Mouse (Mus musculus): ENCODE results near the gene Plekhg6. TPM values are rescaled to one million over a fixed set of nuclear protein-coding genes. Genes with fewer than 3 reads are reported as not detected.

Gene Plekhg6
- polyA plus RNA-seq, 1 experiment from 2014 or later = 6.1 TPM

DNA sequence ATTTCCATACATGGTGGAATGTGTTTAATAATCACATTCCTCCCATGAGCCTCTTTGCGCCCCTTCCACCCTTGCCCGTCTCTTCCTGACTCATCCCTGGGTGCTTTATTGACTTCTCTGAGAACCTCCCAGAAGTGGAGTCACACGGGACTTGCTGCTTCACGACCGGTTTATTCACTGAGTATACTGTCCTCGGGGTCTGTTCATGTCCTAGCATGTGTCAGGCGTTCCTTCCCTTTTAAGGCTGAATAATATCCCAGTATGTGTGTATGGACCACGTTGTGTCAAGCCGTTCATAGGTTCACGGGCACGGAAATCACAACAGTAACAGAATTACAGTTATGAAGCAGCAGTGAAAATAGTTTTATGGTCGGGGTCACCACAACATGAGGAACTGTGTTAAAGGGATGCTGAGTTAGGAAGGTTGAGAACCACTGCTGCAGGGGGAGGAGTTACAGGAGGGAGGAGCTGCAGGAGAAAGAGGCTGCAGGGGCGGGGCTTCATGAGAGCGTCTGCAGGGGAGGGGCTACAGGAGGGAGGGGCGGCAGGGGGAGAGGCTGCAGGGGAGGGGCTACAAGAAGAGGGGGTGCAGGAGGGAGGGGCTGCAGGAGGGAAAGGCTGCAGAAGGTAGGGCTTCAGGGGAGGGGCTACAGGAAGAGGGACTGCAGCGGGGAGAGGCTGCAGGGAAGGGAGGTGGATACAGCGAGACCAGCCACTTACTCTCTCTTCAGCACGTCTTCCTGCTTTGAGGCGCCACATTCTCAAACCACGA is 41.6 kb upstream of the Plekhg6 start:
- Histone ChIP-seq H3K9me3 (ENCODE audit: control insufficient read depth, low read length) (no peaks in the 10 kb centered on the region), H3K27ac (ENCODE audit: low read depth, low read length) (no peak overlapping the region), H3K4me1 (ENCODE audit: control insufficient read depth, insufficient read depth, low read length) (peaks cover 14% of the 10 kb centered on the region; the same call in 1 of the 2 replicates), H3K4me2 (replicated peaks; ENCODE audit: low read depth, low read length) (peak overlapping the region; percentile 29), H3K9ac (ENCODE audit: low read depth, low read length) (peak overlapping the region; percentile 9; the same call in 1 of the 2 replicates), H3K4me3 (ENCODE audit: low read length) (peak overlapping the region; percentile 9; the same call in 1 of the 2 replicates), H3K36me3 (ENCODE audit: control insufficient read depth, insufficient read depth, low read length) (no peaks in the 10 kb centered on the region), H3K27me3 (ENCODE audit: control insufficient read depth, insufficient read depth, low read length) (no peaks in the 10 kb centered on the region)
- ATAC-seq (ENCODE audit: low FRiP score, low TSS enrichment) = peak; percentile 40; the same call in 1 of the 2 replicates
- 23% methylated on average over 19 of the region's 20 CpGs for WGBS

DNA sequence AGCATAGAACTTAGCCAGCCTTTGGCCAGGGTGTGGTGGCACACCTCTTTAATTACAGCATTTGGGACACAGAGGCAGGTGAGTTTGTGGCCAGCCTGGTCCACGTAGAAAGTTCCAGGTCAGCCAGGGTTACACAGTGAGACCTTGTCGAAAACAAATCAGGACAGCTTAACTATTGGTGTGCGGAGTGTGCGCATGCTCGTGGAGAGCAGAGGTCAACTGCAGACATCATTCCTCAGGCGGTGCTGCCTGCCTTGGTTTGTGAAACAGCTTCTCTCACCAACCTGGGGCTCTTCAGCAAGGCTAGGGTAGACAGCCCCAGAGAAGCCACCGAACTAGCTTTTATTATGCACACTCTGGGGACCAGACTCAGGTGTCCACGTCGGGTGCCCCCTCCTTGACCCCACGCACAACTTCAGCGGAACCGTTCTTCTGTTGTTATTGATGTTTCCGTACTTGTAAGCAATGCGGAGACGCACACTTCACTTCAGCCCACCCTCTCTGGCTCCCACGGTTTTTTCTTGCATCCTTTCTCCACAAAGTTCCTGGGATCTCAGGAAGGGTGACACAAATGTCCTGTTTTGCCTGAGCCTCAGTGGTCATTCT is 40.0 kb upstream of the Plekhg6 start:
- ATAC-seq (ENCODE audit: low FRiP score, low TSS enrichment) = no peak
- 49% methylated on average over 16 of the region's 16 CpGs for WGBS

DNA sequence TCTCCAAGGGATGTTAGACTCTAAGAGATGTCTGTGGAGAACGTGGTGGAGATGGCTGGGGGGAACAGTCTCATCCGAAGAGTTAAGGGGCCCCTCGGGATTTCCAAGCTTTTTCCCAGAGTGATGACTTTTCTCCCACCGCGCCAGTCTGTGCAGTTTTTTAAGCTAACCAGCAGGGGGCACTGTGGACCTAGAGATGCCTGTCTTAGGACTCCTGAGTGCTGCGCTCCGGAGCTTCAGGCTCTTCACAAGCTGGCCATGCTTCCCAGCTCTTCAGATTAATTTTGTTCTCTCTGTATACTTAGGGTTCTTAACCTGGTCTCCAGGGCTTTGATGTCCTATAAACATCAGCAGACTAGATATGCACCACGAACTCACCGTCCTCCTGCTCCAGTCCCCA is 38.2 kb upstream of the Plekhg6 start:
- Histone ChIP-seq H3K36me3 (ENCODE audit: control insufficient read depth, insufficient read depth, low read length) (no peaks in the 10 kb centered on the region), H3K27me3 (ENCODE audit: control insufficient read depth, insufficient read depth, low read length) (no peaks in the 10 kb centered on the region), H3K9me3 (ENCODE audit: control insufficient read depth, low read length) (no peaks in the 10 kb centered on the region), H3K4me1 (ENCODE audit: control insufficient read depth, insufficient read depth, low read length) (0 out of 2 replicates have a peak, but pooled peaks cover 6% of the 10 kb centered on the region), H3K27ac (ENCODE audit: low read depth, low read length) (no peak overlapping the region), H3K4me2 (replicated peaks; ENCODE audit: low read depth, low read length) (no peak overlapping the region), H3K4me3 (ENCODE audit: low read length) (no peak overlapping the region), H3K9ac (ENCODE audit: low read depth, low read length) (no peak overlapping the region)
- WGBS = 14% methylated on average over 9 of the region's 9 CpGs
- peak; percentile 38; the same call in 1 of the 2 replicates for ATAC-seq (ENCODE audit: low FRiP score, low TSS enrichment)

More for the DNA sequence above, 40.0 kb upstream of the Plekhg6 start:
- Histone ChIP-seq H3K4me1 (ENCODE audit: control insufficient read depth, insufficient read depth, low read length) (0 out of 2 replicates have a peak, but pooled peaks cover 11% of the 10 kb centered on the region), H3K4me3 (ENCODE audit: low read length) (no peak overlapping the region), H3K36me3 (ENCODE audit: control insufficient read depth, insufficient read depth, low read length) (no peaks in the 10 kb centered on the region), H3K9me3 (ENCODE audit: control insufficient read depth, low read length) (no peaks in the 10 kb centered on the region), H3K4me2 (replicated peaks; ENCODE audit: low read depth, low read length) (no peak overlapping the region), H3K27ac (ENCODE audit: low read depth, low read length) (no peak overlapping the region), H3K9ac (ENCODE audit: low read depth, low read length) (no peak overlapping the region), H3K27me3 (ENCODE audit: control insufficient read depth, insufficient read depth, low read length) (no peaks in the 10 kb centered on the region)

DNA sequence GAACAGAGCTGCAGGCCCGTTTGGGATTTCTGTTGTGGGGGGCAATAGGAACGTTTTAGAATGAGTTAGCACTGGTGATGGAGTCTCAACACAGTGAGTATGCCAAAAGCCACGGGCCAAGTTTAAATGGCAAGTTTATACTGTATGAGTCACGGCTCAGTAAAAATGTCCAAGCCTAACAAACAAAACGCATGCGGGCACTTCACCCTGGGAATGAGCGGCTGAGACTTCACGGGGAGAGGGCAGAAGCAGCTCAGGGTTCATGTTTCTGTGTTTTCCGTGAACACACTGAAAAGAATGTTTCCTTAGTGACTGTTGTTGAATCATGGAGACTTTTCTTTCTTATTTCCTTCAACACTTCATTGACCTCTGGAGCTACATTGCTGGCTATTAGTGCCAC is 32.7 kb upstream of the Plekhg6 start:
- 55% methylated on average over 9 of the region's 9 CpGs for WGBS
- Histone ChIP-seq H3K9ac (ENCODE audit: low read depth, low read length) (no peak overlapping the region), H3K4me3 (ENCODE audit: low read length) (no peak overlapping the region), H3K4me2 (replicated peaks; ENCODE audit: low read depth, low read length) (no peak overlapping the region), H3K27ac (ENCODE audit: low read depth, low read length) (no peak overlapping the region), H3K36me3 (ENCODE audit: control insufficient read depth, insufficient read depth, low read length) (no peaks in the 10 kb centered on the region), H3K4me1 (ENCODE audit: control insufficient read depth, insufficient read depth, low read length) (0 out of 2 replicates have a peak, but pooled peaks cover 2% of the 10 kb centered on the region), H3K27me3 (ENCODE audit: control insufficient read depth, insufficient read depth, low read length) (no peaks in the 10 kb centered on the region), H3K9me3 (ENCODE audit: control insufficient read depth, low read length) (no peaks in the 10 kb centered on the region)
- ATAC-seq (ENCODE audit: low FRiP score, low TSS enrichment) = no peak; the same call in 1 of the 2 replicates

DNA sequence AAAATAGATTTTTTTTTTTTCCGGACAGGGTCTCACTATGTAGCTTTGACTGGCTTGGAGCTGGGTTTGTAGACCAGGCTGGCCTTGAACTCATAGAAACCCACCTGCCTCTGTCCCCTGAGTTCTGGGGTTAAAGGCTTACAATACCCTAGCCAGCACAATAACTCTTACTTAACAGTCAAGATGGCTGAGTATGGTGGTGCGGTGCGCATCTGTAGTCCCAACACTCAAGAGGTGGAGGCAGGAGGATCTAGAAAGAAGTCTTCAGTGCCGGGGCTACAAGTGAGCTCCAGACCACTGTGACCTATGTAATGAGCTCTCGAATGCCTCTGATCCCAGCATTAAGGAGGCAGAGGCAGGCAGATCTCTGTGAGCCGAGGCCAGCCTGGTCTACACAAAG is 31.1 kb upstream of the Plekhg6 start:
- H3K9ac ChIP-seq (ENCODE audit: low read depth, low read length) = no peak overlapping the region
- WGBS = 99% methylated on average over 6 of the region's 6 CpGs
- no peak overlapping the region for H3K4me3 ChIP-seq (ENCODE audit: low read length)
- no peak overlapping the region for H3K27ac ChIP-seq (ENCODE audit: low read depth, low read length)
- no peaks in the 10 kb centered on the region for H3K9me3 ChIP-seq (ENCODE audit: control insufficient read depth, low read length)
- H3K4me1 ChIP-seq (ENCODE audit: control insufficient read depth, insufficient read depth, low read length) = 0 out of 2 replicates have a peak, but pooled peaks cover 2% of the 10 kb centered on the region
- no peaks in the 10 kb centered on the region for H3K27me3 ChIP-seq (ENCODE audit: control insufficient read depth, insufficient read depth, low read length)
- no peaks in the 10 kb centered on the region for H3K36me3 ChIP-seq (ENCODE audit: control insufficient read depth, insufficient read depth, low read length)
- H3K4me2 ChIP-seq (replicated peaks; ENCODE audit: low read depth, low read length) = no peak overlapping the region
- ATAC-seq (ENCODE audit: low FRiP score, low TSS enrichment) = no peak

DNA sequence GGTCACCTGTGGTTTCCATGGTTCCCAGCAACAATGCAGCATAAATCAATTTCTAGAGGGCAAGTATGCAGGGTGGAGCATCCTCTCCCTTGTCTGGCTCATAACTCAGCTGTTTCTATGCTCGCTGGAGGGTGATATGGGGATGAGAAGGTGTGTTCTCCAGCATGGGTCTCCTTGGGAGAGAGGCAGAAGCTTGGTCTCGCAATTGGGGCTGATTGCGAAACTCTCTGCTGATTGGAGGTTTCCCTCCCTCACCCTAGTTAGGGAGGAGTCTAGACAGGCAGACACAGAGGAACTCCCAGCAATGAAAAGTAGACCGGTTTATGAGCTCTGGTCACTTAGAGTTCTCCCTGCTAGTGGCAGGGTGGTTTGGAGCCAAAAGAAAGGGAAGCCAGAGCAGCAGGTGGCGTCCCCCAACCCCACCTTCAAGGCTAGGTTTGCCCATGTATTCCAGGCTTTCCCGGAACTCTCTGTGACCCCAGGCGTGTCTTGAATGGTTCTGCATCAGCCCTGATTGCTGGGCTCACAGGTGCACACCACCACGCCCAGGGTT is 30.5 kb upstream of the Plekhg6 start:
- 56% methylated on average over 8 of the region's 8 CpGs for WGBS
- Histone ChIP-seq H3K27ac (ENCODE audit: low read depth, low read length) (no peak overlapping the region), H3K4me3 (ENCODE audit: low read length) (no peak overlapping the region), H3K9me3 (ENCODE audit: control insufficient read depth, low read length) (no peaks in the 10 kb centered on the region), H3K4me2 (replicated peaks; ENCODE audit: low read depth, low read length) (no peak overlapping the region), H3K27me3 (ENCODE audit: control insufficient read depth, insufficient read depth, low read length) (no peaks in the 10 kb centered on the region), H3K9ac (ENCODE audit: low read depth, low read length) (no peak overlapping the region), H3K36me3 (ENCODE audit: control insufficient read depth, insufficient read depth, low read length) (no peaks in the 10 kb centered on the region), H3K4me1 (ENCODE audit: control insufficient read depth, insufficient read depth, low read length) (0 out of 2 replicates have a peak, but pooled peaks cover 2% of the 10 kb centered on the region)
- ATAC-seq (ENCODE audit: low FRiP score, low TSS enrichment) = no peak

DNA sequence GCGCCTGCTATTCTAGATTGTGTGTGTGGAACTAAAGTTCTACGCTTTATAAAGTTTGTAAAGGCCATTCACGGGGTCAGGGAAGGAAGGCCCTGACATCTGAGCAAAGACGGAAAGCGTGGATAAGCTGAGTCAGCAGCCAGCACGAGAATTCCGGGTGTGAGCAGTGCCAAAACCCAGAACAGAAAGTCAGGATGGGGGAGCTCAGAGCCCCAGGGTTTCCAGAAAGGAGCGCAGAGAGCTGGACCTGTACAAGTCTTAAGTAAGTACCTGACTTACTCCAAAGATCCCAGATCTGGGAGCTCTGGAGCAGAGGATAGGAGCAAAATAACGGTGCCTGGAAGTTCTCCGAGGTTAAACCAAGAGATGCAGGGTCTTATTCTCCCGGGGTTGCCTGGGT is 30.0 kb upstream of the Plekhg6 start:
- no peaks in the 10 kb centered on the region for H3K9me3 ChIP-seq (ENCODE audit: control insufficient read depth, low read length)
- 64% methylated on average over 11 of the region's 11 CpGs for WGBS
- H3K9ac ChIP-seq (ENCODE audit: low read depth, low read length) = no peak overlapping the region
- no peaks in the 10 kb centered on the region for H3K36me3 ChIP-seq (ENCODE audit: control insufficient read depth, insufficient read depth, low read length)
- no peak overlapping the region for H3K4me3 ChIP-seq (ENCODE audit: low read length)
- no peak overlapping the region for H3K27ac ChIP-seq (ENCODE audit: low read depth, low read length)
- no peak overlapping the region for H3K4me2 ChIP-seq (replicated peaks; ENCODE audit: low read depth, low read length)
- H3K4me1 ChIP-seq (ENCODE audit: control insufficient read depth, insufficient read depth, low read length) = 0 out of 2 replicates have a peak, but pooled peaks cover 2% of the 10 kb centered on the region
- no peak for ATAC-seq (ENCODE audit: low FRiP score, low TSS enrichment)
- no peaks in the 10 kb centered on the region for H3K27me3 ChIP-seq (ENCODE audit: control insufficient read depth, insufficient read depth, low read length)

DNA sequence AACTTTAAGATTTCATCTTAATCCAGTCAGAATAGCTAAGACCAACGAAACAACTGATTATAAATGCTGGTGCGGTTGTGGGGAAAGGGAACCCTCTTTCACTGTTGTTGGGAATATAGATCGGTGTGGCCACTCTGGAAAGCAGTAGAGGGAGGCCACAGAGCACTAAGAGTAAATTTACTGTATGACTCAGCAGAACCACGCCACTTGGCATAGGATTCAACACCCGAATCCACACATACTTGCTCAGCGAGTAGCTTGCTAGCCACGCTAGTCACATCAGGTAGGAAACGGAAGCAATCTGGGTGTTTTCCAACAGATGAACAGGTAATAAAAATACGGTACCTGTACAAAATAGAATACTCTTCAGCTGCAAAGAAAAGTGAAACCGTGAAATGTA is 27.1 kb upstream of the Plekhg6 start:
- no peak for ATAC-seq (ENCODE audit: low FRiP score, low TSS enrichment)

DNA sequence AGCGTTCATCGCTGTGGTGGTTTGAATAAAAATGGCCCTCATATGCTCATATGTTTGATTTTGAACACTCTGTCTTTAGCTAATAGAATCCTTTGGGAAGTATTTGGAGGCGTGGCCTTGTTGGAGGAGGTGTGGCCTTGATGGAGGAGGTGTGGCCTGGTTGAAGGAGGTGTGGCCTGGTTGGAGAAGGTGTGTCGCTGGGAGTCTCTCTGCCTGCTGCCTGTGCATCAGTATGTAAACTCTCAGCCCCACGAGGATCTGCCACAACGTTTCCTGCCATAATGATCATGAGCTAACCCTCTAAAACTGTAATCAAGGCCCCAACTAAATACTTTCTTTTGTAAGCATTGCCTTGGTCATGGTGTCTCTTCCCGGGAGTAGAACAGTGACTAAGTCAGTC is 26.6 kb upstream of the Plekhg6 start:
- H3K4me3 ChIP-seq (ENCODE audit: low read length) = no peak overlapping the region
- no peak overlapping the region for H3K9ac ChIP-seq (ENCODE audit: low read depth, low read length)
- H3K4me1 ChIP-seq (ENCODE audit: control insufficient read depth, insufficient read depth, low read length) = 0 out of 2 replicates have a peak, but pooled peaks cover 2% of the 10 kb centered on the region
- no peak for ATAC-seq (ENCODE audit: low FRiP score, low TSS enrichment)
- H3K36me3 ChIP-seq (ENCODE audit: control insufficient read depth, insufficient read depth, low read length) = no peaks in the 10 kb centered on the region
- 81% methylated on average over 7 of the region's 7 CpGs for WGBS
- H3K27me3 ChIP-seq (ENCODE audit: control insufficient read depth, insufficient read depth, low read length) = no peaks in the 10 kb centered on the region
- no peak overlapping the region for H3K27ac ChIP-seq (ENCODE audit: low read depth, low read length)
- no peak overlapping the region for H3K4me2 ChIP-seq (replicated peaks; ENCODE audit: low read depth, low read length)
- no peaks in the 10 kb centered on the region for H3K9me3 ChIP-seq (ENCODE audit: control insufficient read depth, low read length)

More for the DNA sequence above, 27.1 kb upstream of the Plekhg6 start:
- Histone ChIP-seq H3K4me1 (ENCODE audit: control insufficient read depth, insufficient read depth, low read length) (0 out of 2 replicates have a peak, but pooled peaks cover 2% of the 10 kb centered on the region), H3K9me3 (ENCODE audit: control insufficient read depth, low read length) (no peaks in the 10 kb centered on the region), H3K9ac (ENCODE audit: low read depth, low read length) (no peak overlapping the region), H3K27me3 (ENCODE audit: control insufficient read depth, insufficient read depth, low read length) (no peaks in the 10 kb centered on the region), H3K27ac (ENCODE audit: low read depth, low read length) (no peak overlapping the region), H3K4me2 (replicated peaks; ENCODE audit: low read depth, low read length) (no peak overlapping the region), H3K4me3 (ENCODE audit: low read length) (no peak overlapping the region), H3K36me3 (ENCODE audit: control insufficient read depth, insufficient read depth, low read length) (no peaks in the 10 kb centered on the region)
- WGBS = 96% methylated on average over 10 of the region's 10 CpGs
